Comparison of ENCODE assay signal across 8 mouse cellular contexts in the genomic region with DNA sequence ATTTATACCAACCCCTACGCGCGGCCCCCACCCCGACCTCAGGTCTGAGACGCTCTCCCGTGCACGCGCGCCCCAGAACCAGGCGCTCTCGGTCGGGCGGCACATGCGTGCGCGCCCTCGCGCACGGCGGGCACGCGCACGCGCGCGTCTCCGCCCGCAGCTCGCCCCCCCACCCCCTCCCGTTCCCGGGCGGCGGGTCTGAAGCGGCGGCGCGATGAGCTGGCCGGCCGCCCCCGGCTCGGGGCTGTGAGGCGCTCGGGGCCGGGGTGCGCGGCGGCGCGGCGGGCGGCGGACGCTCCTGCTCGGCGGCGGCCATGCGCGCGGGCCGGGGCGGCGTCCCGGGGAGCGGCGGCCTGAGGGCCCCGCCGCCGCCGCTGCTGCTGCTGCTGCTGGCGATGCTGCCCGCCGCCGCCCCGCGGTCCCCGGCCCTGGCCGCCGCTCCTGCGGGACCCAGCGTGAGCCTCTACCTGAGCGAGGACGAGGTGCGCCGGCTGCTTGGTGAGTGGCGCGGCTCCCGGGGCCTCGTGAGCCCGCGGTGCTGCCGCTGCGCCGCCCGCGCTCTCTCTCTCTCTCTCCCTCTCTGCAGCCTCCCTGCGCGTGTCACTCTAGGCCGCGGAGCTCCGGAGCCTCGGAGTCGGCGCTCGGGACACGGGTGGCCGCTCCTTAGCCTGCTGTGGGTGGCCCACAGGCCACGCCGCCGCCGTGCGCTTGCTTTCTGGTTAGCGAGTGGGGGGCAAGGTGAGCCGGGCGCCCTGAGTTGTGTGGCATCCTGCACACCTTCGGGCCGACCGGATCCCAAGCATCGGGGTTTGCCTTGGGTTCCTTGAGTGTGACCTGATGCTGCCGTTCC. TPM values are rescaled to one million over a fixed set of nuclear protein-coding genes. Genes with fewer than 3 reads are reported as not detected.
DNase-seq lines count a peak whose midpoint lies in the region; ATAC-seq lines count a peak whose summit lies in the region.

TSS of gene Ryk (plus strand) at position 176 of the 850 bp plus-strand sequence.

- ATAC-seq in megakaryocyte, adult 5-6 weeks (ENCODE audit: poor library complexity, severe bottlenecking) = no peak
- ATAC-seq in intestine, embryonic 15.5 days = peak; percentile 90
- peak; percentile 88 for ATAC-seq in midbrain, embryonic 11.5 days (ENCODE audit: low FRiP score)

- DNase-seq in embryo, embryonic 11 days = peak; percentile 92
- DNase-seq in gastrocnemius, postnatal 4 days (ENCODE audit: low spot score in 2 of 2) = peak; percentile 47 to 76
- peak; percentile 74 to 82 for DNase-seq in left cerebral cortex, postnatal 25 days (ENCODE audit: low spot score in 2 of 2)
- DNase-seq in midbrain, embryonic 11.5 days (ENCODE audit: low spot score, missing footprints) = peak; percentile 98
- peak; percentile 34 for DNase-seq in spleen, adult 12 weeks (ENCODE audit: low spot score)

- peaks cover 4% of the 10 kb centered on the region for H3K9me3 ChIP-seq in megakaryocyte, embryonic 14.5 days
- no peaks in the 10 kb centered on the region for H3K9me3 ChIP-seq in intestine, embryonic 15.5 days
- H3K9me3 ChIP-seq in midbrain, embryonic 11.5 days (ENCODE audit: control insufficient read depth, low read length) = no peaks in the 10 kb centered on the region

- H3K36me3 ChIP-seq in megakaryocyte, embryonic 14.5 days (replicated peaks; ENCODE audit: low read length) = no peaks in the 10 kb centered on the region
- no peaks in the 10 kb centered on the region for H3K36me3 ChIP-seq in intestine, embryonic 15.5 days
- H3K36me3 ChIP-seq in midbrain, embryonic 11.5 days (ENCODE audit: control insufficient read depth, insufficient read depth, low read length) = no peaks in the 10 kb centered on the region

- under 1% methylated on average over 77 of the region's 119 CpGs for WGBS in intestine, embryonic 15.5 days
- under 1% methylated on average over 97 of the region's 119 CpGs for WGBS in midbrain, embryonic 11.5 days

- peaks cover 38% of the 10 kb centered on the region for H3K4me1 ChIP-seq in megakaryocyte, embryonic 14.5 days
- H3K4me1 ChIP-seq in intestine, embryonic 15.5 days (replicated peaks) = peaks cover 41% of the 10 kb centered on the region
- peaks cover 17% of the 10 kb centered on the region for H3K4me1 ChIP-seq in midbrain, embryonic 11.5 days (ENCODE audit: control insufficient read depth, insufficient read depth, low read length)

- intact Hi-C loops in left cerebral cortex, postnatal 25 days (cut with DNase I) = loop anchor here (2.0 kb wide), 1 partner anchor 30 kb away; no protein-coding TSS in a partner anchor

- peak within 1 kb of the TSS; percentile 94 for H3K4me3 ChIP-seq in megakaryocyte, embryonic 14.5 days (replicated peaks)
- peak within 1 kb of the TSS; percentile 71 for H3K4me3 ChIP-seq in intestine, embryonic 15.5 days (replicated peaks)
- peak within 1 kb of the TSS; percentile 91 for H3K4me3 ChIP-seq in midbrain, embryonic 11.5 days (ENCODE audit: low read depth, low read length)

- H3K9ac ChIP-seq in intestine, embryonic 15.5 days = peak within 1 kb of the TSS; percentile 99
- peak within 1 kb of the TSS; percentile 97 for H3K9ac ChIP-seq in midbrain, embryonic 11.5 days (ENCODE audit: low read length)

- H3K4me2 ChIP-seq in intestine, embryonic 15.5 days (replicated peaks) = peak within 1 kb of the TSS; percentile 75
- H3K4me2 ChIP-seq in midbrain, embryonic 11.5 days = peak within 1 kb of the TSS; percentile 63

- H3K27me3 ChIP-seq in megakaryocyte, embryonic 14.5 days (replicated peaks) = peaks cover 55% of the 10 kb centered on the region
- H3K27me3 ChIP-seq in intestine, embryonic 15.5 days (replicated peaks) = no peaks in the 10 kb centered on the region
- H3K27me3 ChIP-seq in midbrain, embryonic 11.5 days (ENCODE audit: control insufficient read depth, insufficient read depth, low read length) = no peaks in the 10 kb centered on the region

- peak within 1 kb of the TSS; percentile 77 for H3K27ac ChIP-seq in intestine, embryonic 15.5 days
- peak within 1 kb of the TSS; percentile 58 for H3K27ac ChIP-seq in midbrain, embryonic 11.5 days (ENCODE audit: low read depth, low read length)

RNA-seq across cellular contexts. Expression of gene Ryk, which starts in this region (rescaled TPM):
- 2.4 TPM in 1 of 2 replicates, not detected in the other for polyA plus RNA-seq in megakaryocyte, embryonic 14.5 days (2012; ENCODE audit: insufficient read depth, low replicate concordance)
- total RNA-seq in megakaryocyte, adult 5-6 weeks (2015) = 0.07 and 0.41 TPM in 2 replicates
- total RNA-seq in megakaryocyte, adult 5-6 weeks (2017) = 5.0 TPM in 1 of 2 replicates, not detected in the other
- 10 to 100 TPM; 60.0 to 60.5 TPM for total RNA-seq in gastrocnemius, postnatal 4 days (2021)
- polyA plus RNA-seq in intestine, embryonic 15.5 days (2015; fragmentation: Nextera tagmentation; extraction: Ambion mirVana) = 19.7 and 21.2 TPM in 2 replicates
- total RNA-seq in left cerebral cortex, postnatal 25 days (2021) = 10 to 100 TPM; 32.7 to 38.4 TPM
- polyA plus RNA-seq in midbrain, embryonic 11.5 days (2014; fragmentation: Nextera tagmentation; extraction: Ambion mirVana) = 24.2 and 27.1 TPM in 2 replicates

Comparison
In these comparisons a context has a peak if more than half of its experiments do, and no peak if none do; other contexts are left out.
1. RNA of gene Ryk (total RNA-seq): 60.0 to 60.5 TPM in gastrocnemius, postnatal 4 days and 32.7 to 38.4 TPM in left cerebral cortex, postnatal 25 days; 0.07 to 5.0 TPM in megakaryocyte, adult 5-6 weeks; every median in the first group is over 4 times any median in the second.
2. DNase-seq: peak in every context shown above with its lines; median percentile 98 in midbrain, embryonic 11.5 days; 92 in embryo, embryonic 11 days; 78 in left cerebral cortex, postnatal 25 days; 62 in gastrocnemius, postnatal 4 days; 34 in spleen, adult 12 weeks.
3. Peak in every context shown above with its lines, with median percentiles within 50 percentile points of each other: H3K4me3 ChIP-seq.